Comparison of ENCODE assay signal across 10 mouse cellular contexts in genomic region chr12:69333547-69333946, GRCm38 (mm10). TPM values are rescaled to one million over a fixed set of nuclear protein-coding genes. Genes with fewer than 3 reads are reported as not detected.
DNase-seq lines count a peak whose midpoint lies in the region; ATAC-seq lines count a peak whose summit lies in the region.
"Had no signal": no experiment of that assay in that cellular context is flagged by ENCODE, and none has a peak within 500 bp of the region (broad histone marks: within the 10 kb centered on the region; RNA-seq: fewer than 3 reads in every experiment).

No protein-coding gene starts in this region.

- ATAC-seq in forebrain, embryonic 15.5 days (replicated peaks) = no peak

- no peaks in the 10 kb centered on the region for H3K27me3 ChIP-seq in forebrain, embryonic 15.5 days
- H3K27me3 ChIP-seq: heart, embryonic 15.5 days; stomach, embryonic 15.5 days had no signal

- no peak overlapping the region for H3K27ac ChIP-seq in forebrain, embryonic 15.5 days (replicated peaks)
- H3K27ac ChIP-seq: heart, embryonic 15.5 days; stomach, embryonic 15.5 days had no signal

- peaks cover 57% of the 10 kb centered on the region for H3K36me3 ChIP-seq in forebrain, embryonic 15.5 days

- H3K4me3 ChIP-seq in forebrain, embryonic 15.5 days = no peak overlapping the region
- H3K4me3 ChIP-seq: heart, embryonic 15.5 days; stomach, embryonic 15.5 days had no signal

- no peak overlapping the region for H3K9ac ChIP-seq in forebrain, embryonic 15.5 days (replicated peaks)
- H3K9ac ChIP-seq: heart, embryonic 15.5 days; stomach, embryonic 15.5 days had no signal

- peak; percentile 32 for DNase-seq in gastrocnemius, adult 18-20 months (ENCODE audit: low spot score)
- no peak for DNase-seq in gastrocnemius, adult 8-10 months (ENCODE audit: low spot score in 2 of 2)
- peak; percentile 52 for DNase-seq in testis, postnatal 10 days (ENCODE audit: low spot score)
- no peak for DNase-seq in testis, postnatal 14 days (ENCODE audit: low spot score)
- DNase-seq in c-Kit-positive CD71-positive TER-119-positive erythroid progenitor cells, embryonic 14.5 days (ENCODE audit: low spot score) = peak; percentile 44
- peak; percentile 42 for DNase-seq in lung, postnatal 25 days (ENCODE audit: low spot score)
- DNase-seq in cerebellum, adult 9-11 months = no peak

- WGBS in forebrain, embryonic 15.5 days = 94% methylated on average over 2 of the region's 2 CpGs

- H3K9me3 ChIP-seq in forebrain, embryonic 15.5 days = no peaks in the 10 kb centered on the region
- H3K9me3 ChIP-seq: heart, embryonic 15.5 days; stomach, embryonic 15.5 days had no signal

- H3K4me2 ChIP-seq in forebrain, embryonic 15.5 days (replicated peaks) = no peak overlapping the region
- H3K4me2 ChIP-seq: heart, embryonic 15.5 days; stomach, embryonic 15.5 days had no signal

- no peaks in the 10 kb centered on the region for H3K4me1 ChIP-seq in forebrain, embryonic 15.5 days
- H3K4me1 ChIP-seq: heart, embryonic 15.5 days; stomach, embryonic 15.5 days had no signal

RNA-seq across cellular contexts. Expression of gene Nemf, which starts 23.4 kb away (rescaled TPM):
- 10 to 100 TPM; 18.7 to 20.9 TPM for total RNA-seq in gastrocnemius, adult 18-20 months (2021)
- total RNA-seq in gastrocnemius, adult 8-10 months (2022) = 10 to 100 TPM; 15.6 to 21.4 (median 17.5) TPM
- polyA plus RNA-seq in forebrain, embryonic 15.5 days (2015; fragmentation: Nextera tagmentation; extraction: Ambion mirVana) = 91.3 and 91.8 TPM in 2 replicates

RNA-seq across cellular contexts. Expression of gene Klhdc2, which starts 37.1 kb away (rescaled TPM):
- 100 to 1,000 TPM in 1 of 2 experiments, 10 to 100 TPM in 1; 98.7 to 119 TPM for total RNA-seq in gastrocnemius, adult 18-20 months (2021)
- 100 to 1,000 TPM; 110 to 144 (median 128) TPM for total RNA-seq in gastrocnemius, adult 8-10 months (2022)
- 288 and 290 TPM in 2 replicates for polyA plus RNA-seq in forebrain, embryonic 15.5 days (2015; fragmentation: Nextera tagmentation; extraction: Ambion mirVana)

RNA-seq across cellular contexts. Expression of gene Arf6, which starts 38.4 kb away (rescaled TPM):
- 10 to 100 TPM; 19.1 to 26.3 TPM for total RNA-seq in gastrocnemius, adult 18-20 months (2021)
- 10 to 100 TPM; 18.4 to 23.3 (median 21.9) TPM for total RNA-seq in gastrocnemius, adult 8-10 months (2022)
- polyA plus RNA-seq in forebrain, embryonic 15.5 days (2015; fragmentation: Nextera tagmentation; extraction: Ambion mirVana) = 32.1 and 33.0 TPM in 2 replicates

RNA-seq across cellular contexts. Expression of gene Gm9887, which starts 38.7 kb away (rescaled TPM):
- total RNA-seq in gastrocnemius, adult 18-20 months (2021) = not detected
- under 1 TPM in 1 of 4 experiments, not detected in 3; 0.49 TPM for total RNA-seq in gastrocnemius, adult 8-10 months (2022)
- polyA plus RNA-seq in forebrain, embryonic 15.5 days (2015; fragmentation: Nextera tagmentation; extraction: Ambion mirVana) = 1.0 and 1.1 TPM in 2 replicates

Comparison
In these comparisons a context has a peak if more than half of its experiments do, and no peak if none do; other contexts are left out.
1. DNase-seq: peak in gastrocnemius, adult 18-20 months (single experiment), testis, postnatal 10 days (single experiment), c-Kit-positive CD71-positive TER-119-positive erythroid progenitor cells, embryonic 14.5 days (single experiment) and lung, postnatal 25 days (single experiment); none in gastrocnemius, adult 8-10 months (0 of 2), testis, postnatal 14 days (single experiment) and cerebellum, adult 9-11 months (single experiment).